Mouse (Mus musculus) MEL (cell line): ENCODE data around the gene A530016L24Rik. TPM values are rescaled to one million over a fixed set of nuclear protein-coding genes. Genes with fewer than 3 reads are reported as not detected.

Experiments used
- DNase-seq: peaks from one replicate; pipeline ENCODE4 v3.0.0; 2011; ENCODE audit warnings: low read depth, low spot score
- H3K27ac ChIP-seq: 2 replicates; pipeline ENCODE4 v1.5.1; 2012; ENCODE audit warnings: low read depth, mild to moderate bottlenecking, control low read depth, low read length, moderate library complexity; ENCODE audit not compliant: control insufficient read depth
- H3K27me3 ChIP-seq, 2 experiments: fragments of 150-350 bp in 1 of 2; sonication (generic) in 1 of 2; 2 replicates each; pipeline ENCODE4 v1.6.1; 2012; ENCODE audit warnings: low read length in 2 of 2, mild to moderate bottlenecking in 2 of 2, improper control_type of control experiment in 1 of 2, moderate library complexity in 1 of 2; ENCODE audit not compliant: insufficient read depth in 2 of 2, control insufficient read depth in 1 of 2
- H3K36me3 ChIP-seq, 2 experiments: 2 replicates each; pipeline ENCODE4 v1.6.1; 2012 to 2014; ENCODE audit warnings: low read length in 2 of 2, improper control_type of control experiment in 1 of 2, inconsistent platforms in 1 of 2, mild to moderate bottlenecking in 1 of 2; ENCODE audit not compliant: insufficient read depth in 2 of 2, control insufficient read depth in 1 of 2
- H3K4me1 ChIP-seq, 2 experiments: fragments of 150-350 bp in 1 of 2; sonication (generic) in 1 of 2; 2 replicates each; pipeline ENCODE4 v1.6.1; 2012; ENCODE audit warnings: low read length in 2 of 2, improper control_type of control experiment in 1 of 2, mild to moderate bottlenecking in 1 of 2; ENCODE audit not compliant: insufficient read depth in 2 of 2, control insufficient read depth in 1 of 2
- H3K4me3 ChIP-seq, 2 experiments: fragments of 150-350 bp in 1 of 2; sonication (generic) in 1 of 2; 2 replicates each; pipeline ENCODE4 v1.5.1; 2012; ENCODE audit warnings: low read depth in 2 of 2, low read length in 2 of 2, mild to moderate bottlenecking in 2 of 2, moderate library complexity in 2 of 2, control low read depth in 1 of 2, improper control_type of control experiment in 1 of 2; ENCODE audit not compliant: control insufficient read depth in 1 of 2, insufficient read depth in 1 of 2
- H3K79me2 ChIP-seq: 2 replicates; pipeline ENCODE4 v1.6.1; 2012; ENCODE audit warnings: mild to moderate bottlenecking, low read length, moderate library complexity; ENCODE audit not compliant: control insufficient read depth, poor library complexity, insufficient read depth
- H3K9ac ChIP-seq: 2 replicates; pipeline ENCODE4 v1.6.1; 2012; ENCODE audit warnings: low read depth, mild to moderate bottlenecking, control low read depth, low read length, moderate library complexity; ENCODE audit not compliant: control insufficient read depth, poor library complexity, severe bottlenecking
- H3K9me3 ChIP-seq: fragments of 150-350 bp; sonication (generic); replicated peaks from 2 replicates; pipeline ENCODE4 v1.6.1; 2012; ENCODE audit warnings: mild to moderate bottlenecking, low read length, improper control_type of control experiment, moderate library complexity; ENCODE audit not compliant: insufficient read depth
- BHLHE40 ChIP-seq: IDR thresholded peaks from 2 replicates; pipeline ENCODE4 v1.6.1; 2012; ENCODE audit warnings: low read depth, mild to moderate bottlenecking, inconsistent platforms, low read length, improper control_type of control experiment, borderline replicate concordance
- CHD2 ChIP-seq: IDR thresholded peaks from 2 replicates; pipeline ENCODE4 v1.6.1; 2011; ENCODE audit warnings: low read length, improper control_type of control experiment
- CTCF ChIP-seq, 3 experiments: IDR thresholded peaks in 2 of 3; conservative IDR thresholded peaks in 1 of 3; 2 replicates each; pipeline ENCODE4 v1.5.1; 2011 to 2012; ENCODE audit warnings: low read length in 3 of 3, low read depth in 2 of 3, mild to moderate bottlenecking in 2 of 3, improper control_type of control experiment in 1 of 3, inconsistent platforms in 1 of 3, mixed read lengths in 1 of 3, moderate library complexity in 1 of 3; ENCODE audit not compliant: control insufficient read depth in 1 of 3, insufficient read depth in 1 of 3, poor library complexity in 1 of 3, severe bottlenecking in 1 of 3
- ELF1 ChIP-seq: IDR thresholded peaks from 2 replicates; pipeline ENCODE4 v1.6.1; 2014; ENCODE audit warnings: low read depth, mild to moderate bottlenecking, inconsistent platforms, low read length, improper control_type of control experiment, moderate library complexity
- GABPA ChIP-seq: IDR thresholded peaks from 2 replicates; pipeline ENCODE4 v1.6.1; 2012; ENCODE audit warnings: low read depth, mild to moderate bottlenecking, inconsistent platforms, low read length, improper control_type of control experiment, moderate library complexity
- GATA1 ChIP-seq: IDR thresholded peaks from 2 replicates; pipeline ENCODE4 v1.6.1; 2011; ENCODE audit warnings: low read depth, low read length, improper control_type of control experiment
- HCFC1 ChIP-seq: IDR thresholded peaks from 2 replicates; pipeline ENCODE4 v1.6.1; 2012; ENCODE audit warnings: low read depth, mild to moderate bottlenecking, inconsistent platforms, low read length, improper control_type of control experiment, moderate library complexity
- KAT2A ChIP-seq: conservative IDR thresholded peaks from 2 replicates; pipeline ENCODE4 v1.6.1; 2012; ENCODE audit warnings: low read depth, low read length, improper control_type of control experiment, inconsistent platforms
- MAZ ChIP-seq: IDR thresholded peaks from 2 replicates; pipeline ENCODE4 v1.6.1; 2012; ENCODE audit warnings: low read depth, mild to moderate bottlenecking, inconsistent platforms, low read length, improper control_type of control experiment
- MXI1 ChIP-seq: IDR thresholded peaks from 2 replicates; pipeline ENCODE4 v1.6.1; 2011; ENCODE audit warnings: mild to moderate bottlenecking, low read depth, low read length, improper control_type of control experiment
- MYB ChIP-seq: IDR thresholded peaks from 2 replicates; pipeline ENCODE4 v1.6.1; 2011; ENCODE audit warnings: mild to moderate bottlenecking, low read depth, low read length, improper control_type of control experiment
- NELFE ChIP-seq: IDR thresholded peaks from 2 replicates; pipeline ENCODE4 v1.6.1; 2011; ENCODE audit warnings: low read depth, low read length, improper control_type of control experiment
- NRF1 ChIP-seq: IDR thresholded peaks from 2 replicates; pipeline ENCODE4 v1.6.1; 2014; ENCODE audit warnings: low read depth, mild to moderate bottlenecking, inconsistent platforms, low read length, improper control_type of control experiment, moderate library complexity; ENCODE audit not compliant: poor library complexity, insufficient read depth, severe bottlenecking
- POLR2A ChIP-seq, 2 experiments: IDR thresholded peaks; 2 replicates each; pipeline ENCODE4 v1.6.1; 2011 to 2012; ENCODE audit warnings: low read length in 2 of 2, mild to moderate bottlenecking in 2 of 2, control low read depth in 1 of 2, improper control_type of control experiment in 1 of 2, low read depth in 1 of 2, moderate library complexity in 1 of 2; ENCODE audit not compliant: control insufficient read depth in 1 of 2, insufficient read depth in 1 of 2, poor library complexity in 1 of 2
- POLR2AphosphoS5 ChIP-seq: IDR thresholded peaks from 2 replicates; pipeline ENCODE4 v1.6.1; 2012; ENCODE audit warnings: low read depth, borderline replicate concordance, mild to moderate bottlenecking, inconsistent platforms, low read length, moderate library complexity, mixed read lengths
- RAD21 ChIP-seq: IDR thresholded peaks from 2 replicates; pipeline ENCODE4 v1.6.1; 2011; ENCODE audit warnings: mild to moderate bottlenecking, low read depth, low read length, improper control_type of control experiment
- SIN3A ChIP-seq: IDR thresholded peaks from 2 replicates; pipeline ENCODE4 v1.6.1; 2012; ENCODE audit warnings: low read length, improper control_type of control experiment, inconsistent platforms
- TAL1 ChIP-seq: IDR thresholded peaks from 2 replicates; pipeline ENCODE4 v1.6.1; 2012; ENCODE audit warnings: mild to moderate bottlenecking, inconsistent platforms, low read length, moderate library complexity, mixed read lengths
- TBP ChIP-seq: IDR thresholded peaks from 2 replicates; pipeline ENCODE4 v1.8.0; 2011; ENCODE audit warnings: low read depth, low read length, improper control_type of control experiment
- USF1 ChIP-seq: IDR thresholded peaks from 2 replicates; pipeline ENCODE4 v1.6.1; 2014; ENCODE audit warnings: low read depth, mild to moderate bottlenecking, inconsistent platforms, low read length, improper control_type of control experiment, moderate library complexity
- ZKSCAN1 ChIP-seq: IDR thresholded peaks from 2 replicates; pipeline ENCODE4 v1.6.1; 2012; ENCODE audit warnings: low read depth, mild to moderate bottlenecking, inconsistent platforms, low read length, improper control_type of control experiment, moderate library complexity
- ZNF384 ChIP-seq: IDR thresholded peaks from 2 replicates; pipeline ENCODE4 v1.6.1; 2012; ENCODE audit warnings: low read depth, mild to moderate bottlenecking, inconsistent platforms, low read length, improper control_type of control experiment
- polyA plus RNA-seq, 2 experiments: library from polyadenylated mRNA; stranded (reverse) in 1 of 2; unstranded in 1 of 2; fragments of >175 nt in 1 of 2; fragments of >200 nt in 1 of 2; gene quantifications; 2 replicates each; pipeline versions ENCODE4 v1.2.1 to v1.2.4; 2012; ENCODE audit warnings: low replicate concordance in 2 of 2, low read depth in 1 of 2; ENCODE audit not compliant: insufficient read length in 2 of 2, insufficient read depth in 1 of 2, missing spikeins in 1 of 2
- total RNA-seq: library from RNA; depleted of rRNA; stranded (reverse); fragments of 300-350 nt; gene quantifications from 2 replicates; pipeline ENCODE4 v1.2.3, GENCODE M21; 2012

A530016L24Rik gene
- total and polyA plus RNA-seq, 3 experiments = not detected

DNA sequence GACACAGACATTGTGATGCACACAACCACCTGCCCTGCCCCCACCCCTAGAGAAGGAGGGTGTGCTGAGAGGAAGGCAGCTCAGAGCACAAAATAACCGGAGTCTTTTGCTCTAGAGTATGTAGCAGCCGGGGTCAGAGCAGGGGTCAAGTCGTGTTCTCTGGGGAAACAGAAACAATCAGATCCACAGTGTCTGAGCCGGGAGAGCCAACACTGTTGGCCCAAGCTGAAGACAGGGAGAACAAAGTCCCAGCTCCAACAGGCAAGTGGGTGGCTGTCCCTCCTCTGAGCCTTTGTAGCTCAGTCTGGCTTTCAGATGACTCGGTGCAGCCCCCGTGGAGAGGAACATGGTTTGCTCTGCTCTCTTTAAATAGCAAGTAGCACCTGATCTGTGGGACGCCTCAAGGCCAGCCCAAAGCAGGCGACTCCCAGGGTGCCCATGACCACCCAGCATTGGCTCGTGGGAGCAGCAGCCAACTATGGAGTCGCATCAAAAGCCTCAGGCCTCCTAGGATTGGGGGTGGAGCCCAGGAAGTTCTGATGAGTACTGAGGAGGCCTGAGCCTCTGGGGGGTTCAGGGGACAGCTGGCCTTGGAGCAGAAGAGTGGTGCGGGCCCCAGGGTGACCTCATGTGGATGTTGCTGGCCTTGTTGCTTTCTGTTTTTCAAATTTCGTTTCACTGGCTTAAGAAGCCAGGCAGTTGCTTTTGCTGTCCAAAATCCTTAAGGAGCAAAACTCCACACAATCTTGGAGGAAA, 55.9 kb downstream of the A530016L24Rik start:
- no peaks in the 10 kb centered on the region for H3K27me3 ChIP-seq
- H3K79me2 ChIP-seq = no peaks in the 10 kb centered on the region
- no peak overlapping the region for H3K4me3 ChIP-seq
- no peak overlapping the region for H3K27ac ChIP-seq
- H3K9me3 ChIP-seq = no peaks in the 10 kb centered on the region
- TF ChIP-seq TBP (no peak), ELF1 (no peak), SIN3A (no peak), MYB (no peak), USF1 (no peak), KAT2A (no peak), BHLHE40 (no peak), ZKSCAN1 (no peak), POLR2A (IDR thresholded peaks at IDR 0.05; ENCODE audit: control insufficient read depth in 1 of 2, insufficient read depth in 1 of 2, low read depth in 1 of 2, low read length in 2 of 2, poor library complexity in 1 of 2) (no peak), CTCF (IDR thresholded peaks at IDR 0.05 in 2 of 3, conservative IDR thresholded peaks at IDR 0.05 in 1 of 3; ENCODE audit: control insufficient read depth in 1 of 3, insufficient read depth in 1 of 3, low read depth in 2 of 3, low read length in 3 of 3, poor library complexity in 1 of 3, severe bottlenecking in 1 of 3) (no peak), CHD2 (no peak), RAD21 (no peak), GABPA (no peak), NELFE (no peak), GATA1 (no peak), ZNF384 (no peak), POLR2AphosphoS5 (no peak), MAZ (no peak), NRF1 (no peak)
- TF ChIP-seq, all 39 proteins: peak for 0
- no peaks in the 10 kb centered on the region for H3K4me1 ChIP-seq
- no peak for DNase-seq
- no peaks in the 10 kb centered on the region for H3K36me3 ChIP-seq
- no peak overlapping the region for H3K9ac ChIP-seq

GRCm38 (mm10) chr12:112546110-112546509, 56.9 kb downstream of the A530016L24Rik start:
- TF ChIP-seq HCFC1 (no peak), MXI1 (no peak), POLR2AphosphoS5 (peak; percentile 97; the same call in 1 of the 2 replicates), TAL1 (peak; percentile 19; the same call in 1 of the 2 replicates)
- no peak overlapping the region for H3K4me3 ChIP-seq

More at GRCm38 (mm10) chr12:112546110-112546509, 56.9 kb downstream of the A530016L24Rik start:
- no peak overlapping the region for H3K9ac ChIP-seq
- no peaks in the 10 kb centered on the region for H3K36me3 ChIP-seq
- H3K27me3 ChIP-seq = no peaks in the 10 kb centered on the region
- no peak for DNase-seq
- no peaks in the 10 kb centered on the region for H3K79me2 ChIP-seq
- H3K9me3 ChIP-seq = no peaks in the 10 kb centered on the region
- no peak overlapping the region for H3K27ac ChIP-seq
- H3K4me1 ChIP-seq = no peaks in the 10 kb centered on the region
